Mouse (Mus musculus) liver, postnatal 0 days (tissue): ENCODE data around the gene Mrps33. TPM values are rescaled to one million over a fixed set of nuclear protein-coding genes. Genes with fewer than 3 reads are reported as not detected.

Source experiments
- ATAC-seq: fragments of 200-750 bp; cut with Nextera tagmentation; 2 replicates; pipeline ENCODE4 v1.8.0; 2017; ENCODE audit warnings: mild to moderate bottlenecking, moderate library complexity
- DNase-seq: peaks from one replicate; pipeline ENCODE4 v3.0.0-alpha.2; 2016
- H3K27ac ChIP-seq: fragments of 300-500 bp; sonication (generic); 2 replicates; pipeline ENCODE4 v1.5.1; 2014; ENCODE audit warnings: antibody characterized with exemption, moderate library complexity, mild to moderate bottlenecking, low read depth
- H3K27me3 ChIP-seq: fragments of 300-500 bp; sonication (generic); 2 replicates; pipeline ENCODE4 v1.6.1; 2014; ENCODE audit warnings: low read length, control low read depth, mixed read lengths; ENCODE audit not compliant: insufficient read depth
- H3K36me3 ChIP-seq: fragments of 300-500 bp; sonication (generic); replicated peaks from 2 replicates; pipeline ENCODE4 v1.6.1; 2014; ENCODE audit warnings: mild to moderate bottlenecking, control low read depth, low read length, moderate library complexity, mixed read lengths; ENCODE audit not compliant: insufficient read depth
- H3K4me1 ChIP-seq: fragments of 300-500 bp; sonication (generic); 2 replicates; pipeline ENCODE4 v1.6.1; 2014; ENCODE audit warnings: antibody characterized with exemption, mild to moderate bottlenecking, control low read depth; ENCODE audit not compliant: insufficient read depth
- H3K4me2 ChIP-seq: fragments of 300-500 bp; sonication (generic); 2 replicates; pipeline ENCODE4 v1.6.1; 2014; ENCODE audit warnings: low read depth, mild to moderate bottlenecking, low read length, moderate library complexity, mixed read lengths
- H3K4me3 ChIP-seq: fragments of 300-500 bp; sonication (generic); 2 replicates; pipeline ENCODE4 v1.5.1; 2014; ENCODE audit warnings: low read depth, low read length
- H3K9ac ChIP-seq: fragments of 300-500 bp; sonication (generic); replicated peaks from 2 replicates; pipeline ENCODE4 v1.6.1; 2014; ENCODE audit warnings: mild to moderate bottlenecking, moderate library complexity
- H3K9me3 ChIP-seq: fragments of 300-500 bp; sonication (generic); 2 replicates; pipeline ENCODE4 v1.6.1; 2016; ENCODE audit warnings: mild to moderate bottlenecking, control low read depth, low read length, mixed read lengths
- CTCF ChIP-seq: sonication (generic); IDR thresholded peaks from 2 replicates; pipeline ENCODE4 v1.5.1; 2016; ENCODE audit warnings: antibody characterized with exemption, low read depth
- EP300 ChIP-seq: IDR thresholded peaks from 2 replicates; pipeline ENCODE4 v1.6.1; 2016; ENCODE audit warnings: antibody characterized with exemption, low read depth, mild to moderate bottlenecking
- WGBS: fragments of 180-500 bp; shearing (Covaris S2); extraction: QIAGEN DNeasy Blood & Tissue Kit; methylation state at CpG from one replicate; pipeline ENCODE4 v1.1.7; 2014; ENCODE audit not compliant: insufficient replicate concordance; 5-methylcytosine and 5-hydroxymethylcytosine counted together
- polyA plus RNA-seq: library from polyadenylated mRNA; unstranded; fragments of >200 nt; fragmentation: Nextera tagmentation; extraction: Ambion mirVana; gene quantifications from 2 replicates; pipeline ENCODE4 v1.2.1, GENCODE M21; 2015

Mrps33 gene
- polyA plus RNA-seq, 1 experiment from 2014 or later, result 90.9 TPM

DNA sequence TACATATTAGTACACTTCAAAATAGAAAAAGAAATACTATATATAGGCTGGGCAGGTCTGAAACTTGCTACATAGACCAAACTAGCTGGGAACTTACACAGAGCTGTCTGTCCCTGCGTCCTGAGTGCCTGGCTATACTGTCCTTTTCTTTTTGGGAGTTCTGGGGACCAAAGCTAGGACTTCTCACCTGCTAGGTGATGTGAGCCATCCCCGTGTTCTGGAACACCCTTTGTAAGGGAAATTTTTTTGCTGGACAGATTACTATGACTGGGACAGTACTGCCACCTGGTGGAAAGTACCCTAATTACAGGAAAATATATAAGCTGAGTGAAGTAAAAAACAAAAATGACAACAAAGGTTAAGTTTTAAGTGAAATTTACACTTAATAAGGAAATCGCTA, 28.2 kb downstream of the Mrps33 start:
- no peak overlapping the region; the same call in 1 of the 2 replicates for H3K27ac ChIP-seq
- H3K9me3 ChIP-seq, result no peaks in the 10 kb centered on the region
- H3K4me2 ChIP-seq, result no peak overlapping the region
- H3K4me1 ChIP-seq, result peaks cover 13% of the 10 kb centered on the region
- H3K9ac ChIP-seq, result no peak overlapping the region
- TF ChIP-seq EP300 (no peak), CTCF (peak; percentile 72)
- no peaks in the 10 kb centered on the region for H3K36me3 ChIP-seq
- no peak overlapping the region for H3K4me3 ChIP-seq
- peak; percentile 12; the same call in 1 of the 2 replicates for ATAC-seq
- peak; percentile 22 for DNase-seq
- WGBS, result 27% methylated on average over 3 of the region's 3 CpGs
- H3K27me3 ChIP-seq, result no peaks in the 10 kb centered on the region

DNA sequence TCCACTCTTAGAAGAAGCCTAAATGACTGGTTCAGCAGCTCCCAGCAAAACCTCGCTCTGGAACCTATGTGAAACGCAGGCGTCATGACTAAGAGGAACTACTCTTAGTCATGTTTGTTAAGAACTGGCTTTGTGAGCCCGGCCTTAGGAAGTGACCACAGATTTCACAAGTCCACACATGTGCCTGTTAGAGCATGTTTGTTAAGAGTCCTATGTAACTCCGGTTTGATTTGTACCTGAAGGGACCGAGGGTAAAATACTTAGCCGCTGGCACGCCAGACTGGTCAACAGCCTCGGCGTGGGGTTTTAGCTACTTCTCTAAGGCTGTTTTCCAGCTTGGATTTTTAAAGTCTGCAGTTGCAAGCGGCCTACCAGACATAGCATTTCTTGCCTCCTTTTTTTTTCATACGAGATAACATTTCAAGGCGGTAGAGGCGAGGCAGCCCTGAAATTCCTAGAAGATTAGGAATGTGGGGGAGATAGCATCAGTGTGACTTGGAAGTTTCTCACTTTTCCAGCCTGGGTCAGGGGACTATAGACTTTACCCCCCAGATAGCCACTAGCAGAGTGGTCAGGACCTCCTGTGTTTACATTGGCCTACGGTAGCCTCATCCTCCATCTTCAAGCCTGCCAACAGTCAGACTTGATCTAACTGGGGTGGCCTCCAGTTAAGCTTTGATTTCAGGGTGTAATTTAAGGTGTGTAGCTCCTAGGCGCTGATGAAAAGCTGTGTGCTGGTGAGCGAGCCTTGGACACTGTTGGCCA, 28.8 kb downstream of the Mrps33 start:
- H3K9ac ChIP-seq, result peak overlapping the region; percentile 27; the same call in 1 of the 2 replicates
- peak overlapping the region; percentile 89 for H3K27ac ChIP-seq
- H3K4me3 ChIP-seq, result peak overlapping the region; percentile 36; the same call in 1 of the 2 replicates
- DNase-seq (peak; percentile 48), ATAC-seq (peak; percentile 85)
- 35% methylated on average over 17 of the region's 17 CpGs for WGBS
- H3K27me3 ChIP-seq, result no peaks in the 10 kb centered on the region
- peaks cover 13% of the 10 kb centered on the region for H3K4me1 ChIP-seq
- TF ChIP-seq EP300, result no peak
- TF ChIP-seq CTCF, result no peak
- no peaks in the 10 kb centered on the region for H3K36me3 ChIP-seq
- no peaks in the 10 kb centered on the region for H3K9me3 ChIP-seq
- peak overlapping the region; percentile 74 for H3K4me2 ChIP-seq

DNA sequence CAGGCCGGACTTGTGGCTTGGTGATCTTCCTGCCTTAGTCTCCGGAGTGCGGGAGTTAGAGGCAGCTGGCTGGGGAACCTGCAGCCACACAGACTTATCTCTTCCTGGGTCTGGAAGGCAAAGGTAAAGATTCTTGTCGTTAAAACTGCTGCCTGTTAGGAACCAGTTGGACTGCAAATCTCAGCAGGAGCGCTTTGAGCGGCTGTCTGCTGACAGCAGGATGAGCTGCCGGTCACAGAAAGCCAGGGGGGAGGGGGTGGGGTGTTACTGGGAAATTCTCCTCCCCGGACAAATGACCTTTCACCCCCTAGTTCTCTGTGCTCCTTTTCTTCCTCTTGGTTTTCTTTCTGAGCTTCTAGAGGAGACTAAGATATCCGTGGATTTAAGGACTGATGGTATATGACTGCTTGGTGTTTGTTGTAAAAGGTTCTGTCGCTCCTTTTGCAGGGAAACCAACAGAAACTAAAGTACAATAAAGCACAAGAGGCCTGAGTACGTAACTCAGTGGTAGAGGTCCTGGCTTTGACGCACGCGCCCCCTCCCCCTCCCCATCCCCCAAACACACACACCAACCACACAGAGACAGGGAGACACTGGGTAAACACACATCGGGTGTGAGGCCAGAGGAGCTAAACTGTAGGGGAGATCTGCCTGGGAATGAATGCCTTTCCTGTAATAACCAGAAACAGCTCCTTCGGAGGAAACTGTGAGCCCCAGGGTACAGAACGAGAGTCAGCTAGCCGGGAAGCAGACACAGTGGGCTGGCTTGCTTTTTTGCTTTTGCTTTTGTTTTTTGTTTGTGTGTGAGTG, 29.7 kb downstream of the Mrps33 start:
- TF ChIP-seq CTCF, result no peak
- TF ChIP-seq EP300, result no peak
- peak; percentile 66 for DNase-seq
- Histone ChIP-seq H3K36me3 (no peaks in the 10 kb centered on the region), H3K4me3 (peak overlapping the region; percentile 36), H3K9ac (peak overlapping the region; percentile 46; the same call in 1 of the 2 replicates), H3K27me3 (no peaks in the 10 kb centered on the region), H3K4me2 (peak overlapping the region; percentile 74), H3K9me3 (no peaks in the 10 kb centered on the region), H3K27ac (peak overlapping the region; percentile 89), H3K4me1 (peaks cover 13% of the 10 kb centered on the region)
- WGBS, result 3% methylated on average over 18 of the region's 18 CpGs
- ATAC-seq, result peak; percentile 73

DNA sequence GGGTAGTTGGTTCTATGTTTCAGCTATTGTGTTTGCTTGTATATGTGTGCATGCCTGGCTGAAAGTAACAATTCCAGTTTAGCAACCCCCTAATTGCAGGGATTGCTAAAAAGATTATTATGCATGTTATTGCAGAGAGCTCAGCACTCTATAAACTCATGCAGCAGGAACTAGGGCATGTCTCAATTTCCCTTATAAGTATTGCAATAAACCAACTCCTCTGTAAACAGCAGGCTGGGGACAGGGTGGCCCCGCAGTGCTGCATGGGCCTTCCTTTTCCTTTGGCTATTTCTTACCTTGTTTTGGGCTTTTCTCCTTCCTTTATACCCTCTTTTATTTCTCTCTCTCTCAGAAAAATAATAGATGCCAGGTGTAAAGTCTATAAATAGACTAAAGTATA, 32.3 kb downstream of the Mrps33 start:
- Histone ChIP-seq H3K4me1 (peaks cover 13% of the 10 kb centered on the region), H3K27me3 (no peaks in the 10 kb centered on the region), H3K27ac (peak overlapping the region; percentile 39), H3K4me2 (no peak overlapping the region), H3K9ac (no peak overlapping the region), H3K36me3 (no peaks in the 10 kb centered on the region), H3K9me3 (no peaks in the 10 kb centered on the region), H3K4me3 (no peak overlapping the region)
- 70% methylated on average over 1 of the region's 1 CpGs for WGBS
- ATAC-seq, result no peak
- TF ChIP-seq EP300 (no peak), CTCF (no peak)
- DNase-seq, result no peak

DNA sequence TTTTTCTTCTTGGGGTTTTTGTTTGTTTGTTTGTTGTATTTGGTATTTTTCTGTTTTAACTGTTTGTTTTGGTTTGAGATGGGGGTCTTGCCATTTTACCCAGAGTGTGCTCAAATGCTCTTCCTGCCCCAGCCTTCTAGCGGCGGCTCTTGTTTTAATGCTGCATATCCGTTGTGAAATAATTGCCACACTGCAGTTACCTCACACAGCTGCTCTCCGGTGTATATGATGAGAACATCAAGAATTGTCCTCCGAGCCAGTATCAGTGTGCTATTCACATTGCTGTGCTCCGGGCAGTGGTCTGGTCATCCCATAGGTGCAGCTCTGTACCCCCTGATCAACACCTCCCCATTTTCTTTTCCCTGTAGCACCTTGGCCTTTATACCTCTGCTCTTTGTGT, 34.5 kb downstream of the Mrps33 start:
- H3K9me3 ChIP-seq, result no peaks in the 10 kb centered on the region
- H3K4me2 ChIP-seq, result no peak overlapping the region
- TF ChIP-seq CTCF (no peak), EP300 (no peak)
- H3K27ac ChIP-seq, result no peak overlapping the region
- no peak overlapping the region for H3K4me3 ChIP-seq
- H3K9ac ChIP-seq, result no peak overlapping the region
- H3K36me3 ChIP-seq, result no peaks in the 10 kb centered on the region
- H3K27me3 ChIP-seq, result no peaks in the 10 kb centered on the region
- H3K4me1 ChIP-seq, result 0 out of 2 replicates have a peak, but pooled peaks cover 1% of the 10 kb centered on the region
- WGBS, result 76% methylated on average over 6 of the region's 6 CpGs
- DNase-seq, result peak; percentile 21
- ATAC-seq, result no peak

DNA sequence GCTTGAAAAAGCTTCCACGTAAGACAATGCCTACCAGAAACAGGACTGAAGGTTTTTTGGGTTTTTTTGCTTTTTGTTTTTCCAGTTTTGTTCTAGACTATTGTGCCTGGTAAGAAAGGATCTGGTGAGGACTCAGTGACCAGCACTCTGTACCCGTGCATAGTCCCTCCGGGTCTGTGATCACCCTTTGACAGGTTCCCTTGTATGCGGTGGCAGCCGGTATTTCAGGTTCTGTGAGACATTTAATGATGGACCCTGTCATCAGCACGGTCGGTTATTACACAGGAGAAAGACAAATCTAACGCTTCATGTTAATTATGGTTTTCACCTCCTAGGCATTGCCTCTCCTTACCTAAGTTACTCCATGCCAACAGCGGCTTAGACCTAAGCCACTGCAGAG, 35.8 kb downstream of the Mrps33 start:
- ATAC-seq (no peak), DNase-seq (no peak)
- TF ChIP-seq EP300, result no peak
- TF ChIP-seq CTCF, result no peak
- no peaks in the 10 kb centered on the region for H3K9me3 ChIP-seq
- 80% methylated on average over 9 of the region's 9 CpGs for WGBS
- H3K4me3 ChIP-seq, result no peak overlapping the region
- H3K4me1 ChIP-seq, result no peaks in the 10 kb centered on the region
- no peak overlapping the region for H3K27ac ChIP-seq
- H3K27me3 ChIP-seq, result no peaks in the 10 kb centered on the region
- no peak overlapping the region for H3K9ac ChIP-seq
- H3K4me2 ChIP-seq, result no peak overlapping the region
- no peaks in the 10 kb centered on the region for H3K36me3 ChIP-seq
